ENCODE assay signal across 14 mouse cellular contexts in the genomic region with DNA sequence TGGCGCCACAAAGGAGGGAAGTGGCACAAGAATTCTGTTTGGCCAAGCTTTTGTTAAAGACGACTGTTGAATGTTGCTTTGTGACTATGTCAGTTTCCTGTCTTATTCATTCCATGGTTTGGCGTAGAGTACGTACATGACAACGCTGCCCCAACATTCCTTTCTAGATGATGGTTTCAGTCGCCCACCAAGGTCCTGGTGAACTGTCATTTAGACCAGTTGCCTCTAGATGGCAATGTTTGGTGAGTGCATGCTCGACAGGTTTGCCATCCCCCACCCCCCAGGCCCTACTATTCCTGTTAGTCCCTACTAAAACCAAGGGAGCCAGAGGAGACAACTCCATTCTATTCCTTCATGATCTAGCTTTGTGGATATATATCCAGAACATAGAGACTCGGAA. TPM values are rescaled to one million over a fixed set of nuclear protein-coding genes. Genes with fewer than 3 reads are reported as not detected.
DNase-seq lines count a peak whose midpoint lies in the region; ATAC-seq and TF ChIP-seq lines count a peak whose summit lies in the region.
"Had no signal": no experiment of that assay in that cellular context is flagged by ENCODE, and none has a peak within 500 bp of the region (broad histone marks: within the 10 kb centered on the region; RNA-seq: fewer than 3 reads in every experiment).

No protein-coding gene starts in this region.

- ATAC-seq in lung, postnatal 0 days, result no peak
- no peak for ATAC-seq in hindbrain, embryonic 16.5 days

- no peaks in the 10 kb centered on the region for H3K36me3 ChIP-seq in heart, adult 2 months (ENCODE audit: control insufficient read depth, insufficient read depth, low read length)
- no peaks in the 10 kb centered on the region for H3K36me3 ChIP-seq in lung, postnatal 0 days (ENCODE audit: insufficient read depth, low read length)
- H3K36me3 ChIP-seq in splenic B cell, adult 2 months (ENCODE audit: control insufficient read depth, insufficient read depth, low read length, poor library complexity, severe bottlenecking), result peaks cover 35% of the 10 kb centered on the region
- no peaks in the 10 kb centered on the region for H3K36me3 ChIP-seq in hindbrain, embryonic 16.5 days (ENCODE audit: control insufficient read depth, insufficient read depth, low read length)
- H3K36me3 ChIP-seq: heart, embryonic 10.5 days; hindbrain, embryonic 15.5 days; limb, embryonic 12.5 days; neural tube, embryonic 12.5 days had no signal

- H3K4me2 ChIP-seq in lung, postnatal 0 days (replicated peaks; ENCODE audit: low read depth, low read length), result no peak overlapping the region
- H3K4me2 ChIP-seq in hindbrain, embryonic 16.5 days (ENCODE audit: low read length), result no peak overlapping the region
- H3K4me2 ChIP-seq: hindbrain, embryonic 15.5 days; limb, embryonic 12.5 days; neural tube, embryonic 12.5 days had no signal

- no peak overlapping the region for H3K4me3 ChIP-seq in heart, adult 2 months
- H3K4me3 ChIP-seq in lung, postnatal 0 days (ENCODE audit: low read depth, low read length), result no peak overlapping the region
- no peak overlapping the region for H3K4me3 ChIP-seq in hindbrain, embryonic 16.5 days (ENCODE audit: low read length)
- H3K4me3 ChIP-seq: heart, embryonic 10.5 days; hindbrain, embryonic 15.5 days; limb, embryonic 12.5 days; neural tube, embryonic 12.5 days had no signal

- TF ChIP-seq CTCF in heart, adult 2 months (IDR thresholded peaks at IDR 0.05), result peak; percentile 24
- TF ChIP-seq CTCF in lung, postnatal 0 days (IDR thresholded peaks at IDR 0.05), result peak; percentile 57

- no peaks in the 10 kb centered on the region for H3K4me1 ChIP-seq in heart, adult 2 months (ENCODE audit: control insufficient read depth, insufficient read depth, low read length)
- no peaks in the 10 kb centered on the region; the same call in 1 of the 2 replicates for H3K4me1 ChIP-seq in lung, postnatal 0 days (ENCODE audit: insufficient read depth, low read depth, low read length)
- H3K4me1 ChIP-seq in hindbrain, embryonic 16.5 days (ENCODE audit: control insufficient read depth, insufficient read depth, low read depth, low read length), result no peaks in the 10 kb centered on the region
- H3K4me1 ChIP-seq: hindbrain, embryonic 15.5 days; limb, embryonic 12.5 days; neural tube, embryonic 12.5 days had no signal

- no peaks in the 10 kb centered on the region for H3K27me3 ChIP-seq in heart, adult 2 months (ENCODE audit: control insufficient read depth, insufficient read depth, low read length)
- H3K27me3 ChIP-seq in lung, postnatal 0 days (replicated peaks; ENCODE audit: insufficient read depth, low read length), result no peaks in the 10 kb centered on the region
- no peaks in the 10 kb centered on the region for H3K27me3 ChIP-seq in splenic B cell, adult 2 months (ENCODE audit: control insufficient read depth, insufficient read depth, low read length, poor library complexity, severe bottlenecking)
- H3K27me3 ChIP-seq in hindbrain, embryonic 16.5 days (replicated peaks; ENCODE audit: control insufficient read depth, insufficient read depth, low read length), result no peaks in the 10 kb centered on the region
- H3K27me3 ChIP-seq: hindbrain, embryonic 15.5 days; limb, embryonic 12.5 days; neural tube, embryonic 12.5 days had no signal

- H3K9ac ChIP-seq in heart, adult 2 months (ENCODE audit: low read depth, low read length), result no peak overlapping the region
- no peak overlapping the region for H3K9ac ChIP-seq in lung, postnatal 0 days (replicated peaks; ENCODE audit: low read depth)
- no peak overlapping the region for H3K9ac ChIP-seq in hindbrain, embryonic 16.5 days (ENCODE audit: low read depth, low read length)
- H3K9ac ChIP-seq: hindbrain, embryonic 15.5 days; limb, embryonic 12.5 days; neural tube, embryonic 12.5 days had no signal

- H3K79me2 ChIP-seq in heart, adult 2 months (replicated peaks; ENCODE audit: control insufficient read depth, insufficient read depth, low read length), result no peaks in the 10 kb centered on the region

- no peak for TF ChIP-seq EP300 in heart, adult 2 months (IDR thresholded peaks at IDR 0.05; ENCODE audit: insufficient read depth, low read depth, low read length)
- no peak for TF ChIP-seq EP300 in lung, postnatal 0 days (IDR thresholded peaks at IDR 0.05)

- intact Hi-C loops in heart, adult 2 months (cut with DNase I), result no loop called here

- 51% methylated on average over 8 of the region's 8 CpGs for WGBS in heart, adult 2 months
- 54% methylated on average over 8 of the region's 8 CpGs for WGBS in lung, postnatal 0 days
- 63% methylated on average over 8 of the region's 8 CpGs for WGBS in hindbrain, embryonic 16.5 days

- H3K27ac ChIP-seq in heart, adult 2 months, result no peak overlapping the region
- H3K27ac ChIP-seq in lung, postnatal 0 days (ENCODE audit: low read length), result no peak overlapping the region
- H3K27ac ChIP-seq in hindbrain, embryonic 16.5 days (ENCODE audit: low read depth, low read length), result no peak overlapping the region
- H3K27ac ChIP-seq: heart, embryonic 10.5 days; hindbrain, embryonic 15.5 days; limb, embryonic 12.5 days; neural tube, embryonic 12.5 days had no signal

- no peak for TF ChIP-seq POLR2A in heart, adult 2 months (IDR thresholded peaks at IDR 0.05; ENCODE audit: insufficient read depth, low read depth, low read length)

- DNase-seq in heart, adult 2 months, result no peak
- DNase-seq in heart, adult 9 months (ENCODE audit: low spot score in 2 of 2), result no peak
- peak; percentile 11 for DNase-seq in lung, postnatal 0 days (ENCODE audit: low spot score)
- no peak for DNase-seq in lung, postnatal 25 days (ENCODE audit: low spot score)
- DNase-seq in R1 (ENCODE audit: low read depth, low spot score), result peak; percentile 67
- DNase-seq in splenic B cell, adult 2 months (ENCODE audit: low read depth, low spot score), result peak; percentile 41
- DNase-seq in cerebellum, postnatal 36 days, result no peak
- DNase-seq: adrenal gland, adult 2 months; right cerebral cortex, postnatal 25 days had no signal

- no peaks in the 10 kb centered on the region for H3K9me3 ChIP-seq in lung, postnatal 0 days (ENCODE audit: low read length)
- H3K9me3 ChIP-seq in hindbrain, embryonic 16.5 days (ENCODE audit: control insufficient read depth, low read length), result no peaks in the 10 kb centered on the region
- H3K9me3 ChIP-seq: heart, embryonic 10.5 days; hindbrain, embryonic 15.5 days; limb, embryonic 12.5 days; neural tube, embryonic 12.5 days had no signal

RNA-seq across cellular contexts. Expression of a gene that starts 36.6 kb away (rescaled TPM):
- total RNA-seq in heart, adult 2 months (2021), result 1 to 10 TPM in 1 of 2 experiments, under 1 TPM in 1; 0.55 to 1.2 TPM
- 1.3 and 1.5 TPM in 2 replicates for polyA plus RNA-seq in heart, adult 2 months (2012; rRNA removed)
- 0.27 TPM in 2 replicates for polyA plus RNA-seq in lung, postnatal 0 days (2015; fragmentation: Nextera tagmentation; extraction: Ambion mirVana)
- 0.29 and 0.31 TPM in 2 replicates for polyA plus RNA-seq in hindbrain, embryonic 16.5 days (2015; fragmentation: Nextera tagmentation; extraction: Ambion mirVana)

Comparison
In these comparisons a context has a peak if more than half of its experiments do, and no peak if none do; other contexts are left out.
1. DNase-seq: peak in lung, postnatal 0 days (single experiment), R1 (single experiment) and splenic B cell, adult 2 months (single experiment); none in heart, adult 2 months (0 of 2), heart, adult 9 months (0 of 2), lung, postnatal 25 days (single experiment) and cerebellum, postnatal 36 days (0 of 2).